Comparison of ENCODE assay signal across 8 mouse cellular contexts in genomic region chr10:62549523-62550166, GRCm38 (mm10). TPM values are rescaled to one million over a fixed set of nuclear protein-coding genes. Genes with fewer than 3 reads are reported as not detected.
DNase-seq lines count a peak whose midpoint lies in the region; ATAC-seq and TF ChIP-seq lines count a peak whose summit lies in the region.

No protein-coding gene starts in this region.

- no peaks in the 10 kb centered on the region for H3K36me3 ChIP-seq in midbrain, embryonic 11.5 days (ENCODE audit: control insufficient read depth, insufficient read depth, low read length)
- H3K36me3 ChIP-seq in midbrain, embryonic 16.5 days (ENCODE audit: control insufficient read depth, insufficient read depth, low read length): no peaks in the 10 kb centered on the region
- H3K36me3 ChIP-seq in intestine, embryonic 14.5 days (ENCODE audit: control insufficient read depth, insufficient read depth, low read length): no peaks in the 10 kb centered on the region
- no peaks in the 10 kb centered on the region for H3K36me3 ChIP-seq in splenic B cell, adult 2 months (ENCODE audit: control insufficient read depth, insufficient read depth, low read length, poor library complexity, severe bottlenecking)

- peak; percentile 85 for TF ChIP-seq CTCF in cerebellum, adult 2 months (IDR thresholded peaks at IDR 0.05; ENCODE audit: borderline replicate concordance, insufficient read depth, low read depth, low read length)

- DNase-seq in midbrain, embryonic 11.5 days (ENCODE audit: low spot score, missing footprints): peak; percentile 97
- peak; percentile 43 to 59 for DNase-seq in cerebellum, adult 2 months
- peak; percentile 28 to 53 for DNase-seq in frontal cortex, postnatal 14 days (ENCODE audit: low spot score in 2 of 2)
- DNase-seq in intestine, embryonic 14.5 days (ENCODE audit: low spot score): peak; percentile 78
- peak; percentile 47 to 55 for DNase-seq in left cerebral cortex, postnatal 25 days (ENCODE audit: low spot score in 2 of 2)
- peak; percentile 42 to 71 for DNase-seq in monocyte, adult 2 months (ENCODE audit: low read depth in 1 of 2, low spot score in 2 of 2)
- peak; percentile 93 for DNase-seq in splenic B cell, adult 2 months (ENCODE audit: low read depth, low spot score)

- H3K4me3 ChIP-seq in midbrain, embryonic 11.5 days (ENCODE audit: low read depth, low read length): no peak overlapping the region
- no peak overlapping the region for H3K4me3 ChIP-seq in midbrain, embryonic 16.5 days (ENCODE audit: low read depth, low read length)
- H3K4me3 ChIP-seq in cerebellum, adult 2 months (replicated peaks; ENCODE audit: insufficient read depth, low read depth, low read length): no peak overlapping the region
- no peak overlapping the region for H3K4me3 ChIP-seq in intestine, embryonic 14.5 days (ENCODE audit: low read depth, low read length)

- H3K9me3 ChIP-seq in midbrain, embryonic 11.5 days (ENCODE audit: control insufficient read depth, low read length): no peaks in the 10 kb centered on the region
- H3K9me3 ChIP-seq in midbrain, embryonic 16.5 days (replicated peaks; ENCODE audit: control insufficient read depth, low read length, poor library complexity, severe bottlenecking): no peaks in the 10 kb centered on the region
- H3K9me3 ChIP-seq in intestine, embryonic 14.5 days (ENCODE audit: control insufficient read depth, low read length): no peaks in the 10 kb centered on the region

- peak; percentile 59 for ATAC-seq in midbrain, embryonic 11.5 days (ENCODE audit: low FRiP score)
- ATAC-seq in midbrain, embryonic 16.5 days: no peak
- ATAC-seq in intestine, embryonic 14.5 days (replicated peaks; ENCODE audit: low FRiP score, low TSS enrichment, low read depth): peak; percentile 55; the same call in 1 of the 2 replicates

- H3K27me3 ChIP-seq in midbrain, embryonic 11.5 days (ENCODE audit: control insufficient read depth, insufficient read depth, low read length): no peaks in the 10 kb centered on the region
- no peaks in the 10 kb centered on the region for H3K27me3 ChIP-seq in midbrain, embryonic 16.5 days (ENCODE audit: control insufficient read depth, insufficient read depth, low read depth, low read length)
- no peaks in the 10 kb centered on the region for H3K27me3 ChIP-seq in cerebellum, adult 2 months (ENCODE audit: control insufficient read depth, insufficient read depth, low read length)
- no peaks in the 10 kb centered on the region for H3K27me3 ChIP-seq in intestine, embryonic 14.5 days (replicated peaks; ENCODE audit: control insufficient read depth, insufficient read depth, low read length)
- H3K27me3 ChIP-seq in splenic B cell, adult 2 months (ENCODE audit: control insufficient read depth, insufficient read depth, low read length, poor library complexity, severe bottlenecking): no peaks in the 10 kb centered on the region; the same call in none of the 2 replicates

- intact Hi-C loops in left cerebral cortex, postnatal 25 days (cut with DNase I): loop anchor here (1.0 kb wide), 1 partner anchor 49 kb away; no protein-coding TSS in a partner anchor

- H3K27ac ChIP-seq in midbrain, embryonic 11.5 days (ENCODE audit: low read depth, low read length): no peak overlapping the region
- H3K27ac ChIP-seq in midbrain, embryonic 16.5 days (ENCODE audit: low read length): no peak overlapping the region
- no peak overlapping the region for H3K27ac ChIP-seq in cerebellum, adult 2 months (ENCODE audit: insufficient read depth, low read length)
- H3K27ac ChIP-seq in intestine, embryonic 14.5 days (ENCODE audit: low read depth): no peak overlapping the region

- H3K4me2 ChIP-seq in midbrain, embryonic 11.5 days: no peak overlapping the region
- H3K4me2 ChIP-seq in midbrain, embryonic 16.5 days (ENCODE audit: low read length): no peak overlapping the region
- H3K4me2 ChIP-seq in intestine, embryonic 14.5 days (ENCODE audit: low read length): no peak overlapping the region

- H3K9ac ChIP-seq in midbrain, embryonic 11.5 days (ENCODE audit: low read length): no peak overlapping the region
- no peak overlapping the region for H3K9ac ChIP-seq in midbrain, embryonic 16.5 days (ENCODE audit: low read depth, low read length)
- no peak overlapping the region for H3K9ac ChIP-seq in intestine, embryonic 14.5 days (ENCODE audit: low read length)

- 26% methylated on average over 16 of the region's 16 CpGs for WGBS in midbrain, embryonic 11.5 days
- WGBS in midbrain, embryonic 16.5 days: 37% methylated on average over 13 of the region's 16 CpGs
- WGBS in cerebellum, adult 2 months: 23% methylated on average over 15 of the region's 16 CpGs
- WGBS in intestine, embryonic 14.5 days: 25% methylated on average over 16 of the region's 16 CpGs

- no peak for TF ChIP-seq POLR2A in cerebellum, adult 2 months (IDR thresholded peaks at IDR 0.05; ENCODE audit: borderline replicate concordance, insufficient read depth, low read length)

- H3K4me1 ChIP-seq in midbrain, embryonic 11.5 days (ENCODE audit: control insufficient read depth, insufficient read depth, low read length): no peaks in the 10 kb centered on the region
- H3K4me1 ChIP-seq in midbrain, embryonic 16.5 days (ENCODE audit: control insufficient read depth, insufficient read depth, low read length): no peaks in the 10 kb centered on the region
- H3K4me1 ChIP-seq in cerebellum, adult 2 months (ENCODE audit: control insufficient read depth, insufficient read depth, low read length): no peaks in the 10 kb centered on the region
- H3K4me1 ChIP-seq in intestine, embryonic 14.5 days (replicated peaks; ENCODE audit: control insufficient read depth, insufficient read depth, low read length): no peaks in the 10 kb centered on the region

RNA-seq across cellular contexts. Expression of gene Srgn, which starts 22.4 kb away (rescaled TPM):
- polyA plus RNA-seq in midbrain, embryonic 11.5 days (2014; fragmentation: Nextera tagmentation; extraction: Ambion mirVana): 6.6 and 6.8 TPM in 2 replicates
- polyA plus RNA-seq in midbrain, embryonic 16.5 days (2015; fragmentation: Nextera tagmentation; extraction: Ambion mirVana): 9.4 and 9.6 TPM in 2 replicates
- polyA plus RNA-seq in cerebellum, adult 2 months (2012; rRNA removed): 11.2 and 11.3 TPM in 2 replicates
- polyA plus RNA-seq in intestine, embryonic 14.5 days (2014; fragmentation: Nextera tagmentation; extraction: Ambion mirVana): 9.8 and 11.8 TPM in 2 replicates
- 1 to 10 TPM; 8.2 to 9.1 TPM for total RNA-seq in left cerebral cortex, postnatal 25 days (2021)

RNA-seq across cellular contexts. Expression of gene Kif1bp, which starts 28.6 kb away (rescaled TPM):
- polyA plus RNA-seq in midbrain, embryonic 11.5 days (2014; fragmentation: Nextera tagmentation; extraction: Ambion mirVana): 56.2 and 61.1 TPM in 2 replicates
- 72.0 and 72.9 TPM in 2 replicates for polyA plus RNA-seq in midbrain, embryonic 16.5 days (2015; fragmentation: Nextera tagmentation; extraction: Ambion mirVana)
- 124 and 125 TPM in 2 replicates for polyA plus RNA-seq in cerebellum, adult 2 months (2012; rRNA removed)
- 34.9 and 37.2 TPM in 2 replicates for polyA plus RNA-seq in intestine, embryonic 14.5 days (2014; fragmentation: Nextera tagmentation; extraction: Ambion mirVana)
- total RNA-seq in left cerebral cortex, postnatal 25 days (2021): 100 to 1,000 TPM; 169 to 181 TPM

RNA-seq across cellular contexts. Expression of gene Ddx21, which starts 52.4 kb away (rescaled TPM):
- 37.5 and 39.2 TPM in 2 replicates for polyA plus RNA-seq in midbrain, embryonic 11.5 days (2014; fragmentation: Nextera tagmentation; extraction: Ambion mirVana)
- 14.2 and 14.9 TPM in 2 replicates for polyA plus RNA-seq in midbrain, embryonic 16.5 days (2015; fragmentation: Nextera tagmentation; extraction: Ambion mirVana)
- polyA plus RNA-seq in cerebellum, adult 2 months (2012; rRNA removed): 18.2 and 19.9 TPM in 2 replicates
- 36.7 and 37.1 TPM in 2 replicates for polyA plus RNA-seq in intestine, embryonic 14.5 days (2014; fragmentation: Nextera tagmentation; extraction: Ambion mirVana)
- 10 to 100 TPM; 21.7 to 22.2 TPM for total RNA-seq in left cerebral cortex, postnatal 25 days (2021)

Comparison
In these comparisons a context has a peak if more than half of its experiments do, and no peak if none do; other contexts are left out.
1. DNase-seq: peak in every context shown above with its lines; median percentile 97 in midbrain, embryonic 11.5 days; 93 in splenic B cell, adult 2 months; 78 in intestine, embryonic 14.5 days; 56 in monocyte, adult 2 months; 51 in cerebellum, adult 2 months; 51 in left cerebral cortex, postnatal 25 days; 40 in frontal cortex, postnatal 14 days.